Mouse (Mus musculus): ENCODE results near the gene Pde4d.

Pde4d gene

DNA sequence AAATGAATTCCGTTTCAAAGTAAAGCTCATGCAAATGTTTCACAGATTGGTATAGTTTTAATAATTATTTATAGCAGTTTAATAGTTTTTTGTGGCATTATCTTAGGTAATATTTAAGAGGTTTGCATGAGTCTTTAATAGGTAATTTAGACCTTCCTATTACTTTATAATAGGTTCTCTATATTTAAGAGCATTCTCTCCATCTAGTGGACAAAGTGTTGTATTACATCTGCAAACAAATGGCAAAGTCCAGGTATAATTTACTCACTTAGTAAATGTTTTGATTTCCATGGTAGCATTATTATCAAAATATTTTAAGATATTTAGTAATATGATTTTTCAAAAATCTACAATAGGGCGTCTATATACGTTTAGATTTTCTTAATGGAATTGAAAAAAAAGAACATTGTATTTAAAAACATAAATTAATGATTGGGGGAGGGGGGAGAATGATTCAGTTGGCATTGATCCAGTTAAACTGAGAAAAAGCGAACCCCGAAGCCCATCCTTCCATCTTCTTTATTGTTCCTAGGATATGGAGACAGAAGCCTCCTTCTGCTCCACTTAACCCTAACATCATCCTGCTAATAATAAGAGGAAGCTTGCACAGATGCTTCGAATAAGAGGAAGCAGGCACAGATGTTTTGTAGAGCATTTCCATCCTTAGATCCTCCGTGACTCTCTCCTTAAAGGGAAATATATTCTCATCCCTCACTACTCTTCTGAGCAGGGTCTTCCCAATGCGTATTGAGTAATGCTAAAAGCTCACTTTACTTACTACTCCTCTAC, 1286.7 kb downstream of the Pde4d start:
- DNase-seq (ENCODE audit: low read depth, low spot score), result peak; percentile 46

DNA sequence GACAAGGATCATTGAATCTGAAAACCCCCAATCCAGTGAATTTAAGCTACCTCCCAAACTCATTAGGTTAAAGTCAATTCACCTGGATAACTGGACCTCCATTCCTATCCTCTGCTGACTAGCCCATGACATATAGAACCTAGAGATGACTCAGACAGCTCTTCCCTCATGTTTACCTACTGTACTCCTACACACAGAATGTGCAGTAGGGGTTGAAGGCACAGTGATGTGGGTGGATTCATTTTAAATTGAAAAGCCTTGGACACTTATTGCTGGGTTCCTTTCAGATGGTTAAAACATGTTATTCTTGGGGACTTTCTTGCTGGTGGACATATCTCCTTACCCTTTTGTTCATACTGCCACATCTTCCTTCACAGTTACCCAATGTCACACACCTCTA, 1296.7 kb downstream of the Pde4d start:
- DNase-seq (ENCODE audit: low read depth, low spot score), result no peak

DNA sequence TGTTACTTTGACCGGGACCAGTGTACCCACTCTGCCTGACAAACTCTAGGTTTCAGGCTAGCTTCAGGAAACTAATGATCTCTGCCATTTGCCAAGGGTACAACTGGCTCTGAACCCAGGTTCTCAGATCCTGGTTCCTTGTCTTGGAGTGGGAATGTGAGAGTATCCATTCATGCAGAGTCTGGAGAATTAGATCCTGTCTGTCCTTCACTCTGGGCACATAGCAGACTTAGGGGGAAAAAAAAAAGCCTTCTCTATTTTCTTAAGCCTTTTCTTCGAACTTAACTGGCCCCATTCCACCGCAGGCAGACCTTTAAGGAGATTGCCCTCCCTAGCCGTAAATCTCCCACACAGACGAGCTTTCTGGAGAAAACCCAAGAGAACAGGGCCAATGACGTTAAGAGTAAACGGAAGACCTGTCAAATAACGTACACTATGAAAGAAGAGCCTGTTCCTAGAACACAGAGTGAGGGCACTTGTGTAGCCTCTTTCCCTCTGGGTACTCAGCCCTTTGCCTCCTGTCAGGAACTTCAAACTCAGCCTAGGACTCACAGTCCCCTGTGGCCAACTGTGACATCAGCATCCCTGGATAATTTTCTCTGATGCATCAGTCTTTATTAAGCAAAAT, 1302.6 kb downstream of the Pde4d start:
- DNase-seq (ENCODE audit: low read depth, low spot score), result no peak

GRCm38 (mm10) chr13:109756854-109757253, 1307.1 kb downstream of the Pde4d start:
- no peak for DNase-seq (ENCODE audit: low read depth, low spot score)

GRCm38 (mm10) chr13:109759201-109759600, 1309.5 kb downstream of the Pde4d start:
- DNase-seq (ENCODE audit: low read depth, low spot score), result no peak

DNA sequence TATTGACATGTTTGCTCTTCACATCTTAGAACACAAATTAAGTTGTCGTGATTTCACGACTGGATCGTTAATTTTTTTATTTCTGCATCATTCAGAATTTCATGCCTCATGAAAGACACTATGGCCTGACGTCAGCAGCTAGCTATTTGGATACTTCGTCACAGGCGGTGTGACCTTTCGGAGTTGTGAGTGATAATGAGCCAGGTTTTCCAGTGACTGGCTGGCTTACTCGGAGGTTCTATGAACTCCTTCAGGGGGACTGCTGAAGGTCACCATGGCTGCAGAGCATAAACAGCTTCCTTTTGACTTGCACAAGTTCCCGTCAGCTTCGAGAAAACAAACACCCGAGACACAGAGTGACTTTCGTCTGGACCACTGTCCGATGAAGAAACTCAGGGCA, 1311.3 kb downstream of the Pde4d start:
- DNase-seq (ENCODE audit: low read depth, low spot score), result no peak

GRCm38 (mm10) chr13:109774791-109775190, 1325.0 kb downstream of the Pde4d start:
- no peak for DNase-seq (ENCODE audit: low read depth, low spot score)

GRCm38 (mm10) chr13:109775197-109775596, 1325.4 kb downstream of the Pde4d start:
- no peak for DNase-seq (ENCODE audit: low read depth, low spot score)

DNA sequence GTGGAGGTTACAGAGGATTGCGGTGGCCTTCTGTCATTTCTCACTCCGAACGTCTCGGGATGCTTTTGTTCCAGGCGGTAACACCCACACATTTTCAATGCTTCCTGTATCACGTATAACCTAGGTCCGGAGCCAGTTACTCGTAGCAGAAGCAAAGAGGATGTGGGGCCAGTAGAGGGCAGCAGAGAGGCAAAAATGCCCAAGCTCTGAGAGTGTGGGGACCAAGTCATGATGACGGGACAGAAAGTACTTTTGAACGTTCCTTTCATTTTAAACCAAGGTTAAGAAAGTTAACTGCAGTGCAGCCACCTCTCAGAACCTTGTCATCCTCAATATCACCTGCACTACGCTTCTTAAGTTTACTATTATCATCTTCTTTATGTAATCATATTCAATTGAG, 1326.4 kb downstream of the Pde4d start:
- DNase-seq (ENCODE audit: low read depth, low spot score), result peak; percentile 95

DNA sequence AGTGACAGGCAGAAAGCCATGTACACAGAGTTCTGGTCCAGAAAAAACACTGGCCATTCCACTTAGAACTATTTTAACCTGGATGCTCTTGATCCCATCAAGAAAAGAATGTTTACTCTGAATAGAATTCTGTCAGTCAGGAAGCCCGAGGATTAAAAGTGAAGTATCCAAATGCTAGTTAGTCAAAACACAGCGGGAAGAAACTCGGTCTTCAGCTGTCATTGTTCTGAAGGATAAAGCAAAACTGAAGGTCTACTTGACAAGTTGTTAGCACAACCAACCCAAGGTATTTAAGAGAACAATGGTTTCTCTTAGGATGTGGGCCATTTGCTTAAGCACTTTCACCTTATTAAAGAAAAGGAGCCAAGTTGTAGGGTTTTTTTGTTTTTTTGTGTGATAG, 1327.2 kb downstream of the Pde4d start:
- no peak for DNase-seq (ENCODE audit: low read depth, low spot score)

DNA sequence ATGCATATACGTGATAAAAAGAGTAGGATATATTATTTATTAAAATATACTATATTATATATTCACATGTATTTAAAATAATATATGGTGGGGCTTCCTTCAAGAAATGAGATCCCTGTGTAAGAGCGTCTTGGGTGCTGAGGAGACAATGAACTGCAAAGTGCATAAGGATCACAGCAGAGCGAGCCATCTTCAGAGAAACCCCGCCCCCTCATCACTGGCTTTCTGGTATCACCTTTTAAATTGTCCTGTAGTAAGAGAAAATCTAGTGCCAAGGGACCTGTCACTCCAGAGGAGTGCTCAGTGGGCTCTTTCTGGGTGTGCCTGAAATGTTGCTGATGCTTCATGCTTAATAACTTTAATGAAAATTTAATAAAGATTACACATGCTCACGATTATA, 1327.7 kb downstream of the Pde4d start:
- DNase-seq (ENCODE audit: low read depth, low spot score), result no peak

GRCm38 (mm10) chr13:109778297-109778835, 1328.6 kb downstream of the Pde4d start:
- no peak for DNase-seq (ENCODE audit: low read depth, low spot score)

DNA sequence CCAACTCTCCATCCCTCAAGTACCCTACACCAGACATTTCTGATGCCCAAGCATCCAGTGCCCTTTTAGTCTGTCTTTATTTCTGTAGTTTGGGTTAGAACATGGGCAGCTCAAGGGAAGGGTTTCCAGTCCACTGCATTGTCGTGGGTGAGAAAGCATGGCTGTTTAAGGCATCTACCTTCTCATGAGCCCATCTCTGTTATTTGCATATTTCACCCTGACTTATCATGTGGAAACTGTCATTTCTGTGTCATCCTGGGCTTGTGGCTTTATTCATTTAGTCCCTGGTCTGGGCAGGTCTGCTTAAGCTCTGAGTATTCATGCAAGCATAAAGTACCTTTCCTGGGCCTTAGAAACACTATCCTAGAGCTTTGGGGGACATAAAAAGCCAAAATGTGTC, 1331.7 kb downstream of the Pde4d start:
- no peak for DNase-seq (ENCODE audit: low read depth, low spot score)

DNA sequence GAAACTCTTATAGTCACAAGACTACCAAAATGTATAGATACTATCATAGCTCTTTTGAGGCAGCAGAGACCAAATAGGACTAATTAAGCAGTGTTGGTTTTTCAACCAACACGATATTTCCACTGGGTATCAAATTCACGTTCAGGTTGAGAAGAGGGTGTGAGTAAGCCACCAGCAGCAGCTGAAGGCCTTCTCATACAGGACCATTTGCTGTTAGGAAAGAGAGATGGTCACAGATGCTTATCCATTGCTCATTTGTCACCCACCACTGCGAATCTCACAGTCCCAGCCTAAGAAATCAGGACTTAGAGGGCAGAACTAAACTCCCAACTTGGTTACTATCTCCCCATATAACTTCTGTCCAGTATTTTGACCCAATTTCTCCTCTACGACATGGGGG, 1338.9 kb downstream of the Pde4d start:
- DNase-seq (ENCODE audit: low read depth, low spot score), result no peak

DNA sequence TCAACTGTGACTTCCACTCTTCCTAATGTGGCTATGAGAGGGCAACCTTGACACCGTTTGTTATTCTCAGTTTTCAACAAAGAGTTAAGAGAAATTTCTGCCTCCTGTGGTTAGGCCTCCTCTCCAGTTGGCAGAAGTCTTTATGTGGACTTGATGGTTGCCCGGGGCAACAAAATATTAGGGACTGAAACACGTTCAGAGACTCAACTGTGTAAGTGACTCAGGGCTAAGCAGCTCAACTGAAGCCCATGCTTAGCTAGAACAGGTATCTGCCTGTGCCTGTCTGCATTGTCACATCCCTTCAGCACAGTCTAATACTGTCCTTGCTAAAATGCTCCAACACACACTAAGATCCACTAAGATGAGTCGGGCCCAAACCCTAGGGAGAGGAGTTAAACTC, 1339.4 kb downstream of the Pde4d start:
- no peak for DNase-seq (ENCODE audit: low read depth, low spot score)

DNA sequence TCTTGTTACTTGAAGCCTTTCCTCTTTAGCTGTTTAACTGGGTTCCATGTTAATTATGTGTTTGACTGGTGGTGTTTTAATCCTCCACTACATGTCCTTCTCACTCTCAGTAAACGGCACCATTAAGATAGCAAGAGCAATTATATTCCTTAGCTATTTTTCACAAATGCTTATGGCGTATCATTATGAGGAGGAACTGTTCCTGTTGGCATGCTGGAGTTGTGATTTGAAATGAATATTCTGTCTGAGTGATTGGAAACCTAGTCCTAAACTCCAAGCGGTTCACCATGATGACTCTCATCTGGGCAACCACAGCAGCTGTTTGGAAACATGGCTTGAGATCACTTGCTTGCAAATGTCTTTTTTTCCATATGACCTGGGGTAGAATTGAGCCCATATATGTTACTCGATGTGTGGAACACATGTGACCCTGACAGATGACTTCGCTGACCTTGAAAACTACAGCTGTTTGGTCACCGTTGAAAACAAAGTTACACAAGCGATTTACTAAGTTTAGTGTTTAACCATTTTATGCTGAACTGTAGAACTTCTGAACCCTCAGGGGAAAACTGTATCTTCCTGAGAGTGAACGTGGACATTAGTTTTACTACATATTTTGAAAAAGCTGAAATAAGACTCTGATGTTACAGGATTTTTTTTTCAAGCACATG, 1340.4 kb downstream of the Pde4d start:
- no peak for DNase-seq (ENCODE audit: low read depth, low spot score)

DNA sequence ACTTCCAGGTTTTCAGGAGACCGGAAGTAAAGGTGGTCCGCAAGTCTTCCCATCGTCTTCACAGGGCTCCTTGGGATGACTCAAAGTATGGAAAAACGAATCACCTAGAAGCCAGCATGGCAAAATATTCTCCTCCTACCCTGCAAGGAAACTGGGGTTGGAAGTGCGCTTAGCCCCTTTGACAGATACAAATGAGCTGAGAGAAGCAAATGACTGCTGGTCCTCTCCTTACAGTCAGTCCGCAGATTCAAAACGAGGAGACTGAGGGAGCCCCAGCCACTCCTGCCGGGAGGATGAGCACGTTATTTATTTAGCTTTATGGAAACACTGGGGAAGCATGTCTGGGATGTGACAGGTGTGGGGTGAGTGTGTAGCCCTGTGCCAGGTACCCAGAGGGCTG, 1344.2 kb downstream of the Pde4d start:
- DNase-seq (ENCODE audit: low read depth, low spot score), result no peak

DNA sequence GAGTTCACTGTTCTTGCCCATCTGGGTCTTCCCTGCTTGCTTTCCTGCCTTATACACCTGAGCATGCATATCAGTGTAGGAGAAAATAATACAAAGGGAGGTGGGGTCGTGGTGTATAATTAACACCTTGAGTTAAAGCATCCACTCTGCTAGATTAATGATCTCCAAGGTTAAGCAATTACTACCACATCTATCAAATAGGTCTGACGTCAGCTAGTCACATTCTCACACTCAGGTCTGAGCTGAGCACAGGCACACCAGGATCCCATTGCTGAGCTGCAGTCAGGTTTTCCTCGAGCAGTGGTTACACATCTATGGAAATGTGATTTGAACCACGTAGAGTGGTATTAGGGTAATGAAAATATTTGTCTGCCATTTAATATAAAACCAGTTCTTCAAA, 1348.9 kb downstream of the Pde4d start:
- DNase-seq (ENCODE audit: low read depth, low spot score), result no peak

- no peak for DNase-seq (ENCODE audit: low read depth, low spot score)
Measured at GRCm38 (mm10) chr13:109802201-109802600, 1352.5 kb downstream of the Pde4d start.

- no peak for DNase-seq (ENCODE audit: low read depth, low spot score)
Measured at GRCm38 (mm10) chr13:109806193-109806966, 1356.6 kb downstream of the Pde4d start.

DNA sequence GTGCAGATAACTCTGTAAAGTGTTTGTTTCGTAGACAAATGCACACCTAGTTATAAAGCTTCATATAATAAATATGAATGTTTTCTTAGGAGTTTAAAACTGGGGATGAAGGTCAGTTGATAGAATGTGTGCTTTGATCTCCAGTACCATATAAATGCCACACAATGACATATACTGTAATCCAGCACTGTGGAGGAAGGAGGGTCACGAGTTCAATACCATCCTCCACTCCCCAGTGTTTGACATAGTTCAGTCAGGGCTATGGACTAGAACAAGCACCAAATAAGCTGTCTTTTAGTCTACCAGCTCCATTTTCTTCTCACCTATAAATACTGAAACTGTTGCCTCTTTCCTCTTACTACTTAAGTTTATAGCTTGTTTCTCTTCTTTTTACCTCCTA, 1357.3 kb downstream of the Pde4d start:
- DNase-seq (ENCODE audit: low read depth, low spot score), result no peak

DNA sequence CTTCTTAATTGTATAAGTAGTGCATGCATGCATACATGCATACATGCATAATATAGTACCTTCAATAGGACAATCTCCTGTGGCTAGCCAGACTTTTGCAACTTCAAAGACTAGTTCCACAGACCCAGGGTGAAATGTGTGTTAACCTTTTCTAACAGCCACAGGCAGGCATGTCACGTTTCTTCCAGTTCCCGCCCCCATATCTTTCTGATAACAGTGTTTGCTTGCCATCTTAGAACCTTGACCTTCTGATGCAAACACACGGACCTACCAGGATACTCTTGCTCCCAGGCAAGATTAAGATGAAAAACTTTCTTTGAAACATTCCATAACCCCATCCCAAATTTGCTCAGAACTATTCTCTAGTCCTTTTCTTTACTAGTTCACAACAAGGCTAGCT, 1357.7 kb downstream of the Pde4d start:
- DNase-seq (ENCODE audit: low read depth, low spot score), result no peak
